Mouse (Mus musculus) liver, postnatal 0 days (tissue): ENCODE results near the gene Cdca3.

Source experiments
- CTCF ChIP-seq: sonication (generic); IDR thresholded peaks from 2 replicates; pipeline ENCODE4 v1.5.1; 2016; ENCODE audit warnings: antibody characterized with exemption, low read depth
- EP300 ChIP-seq: IDR thresholded peaks from 2 replicates; pipeline ENCODE4 v1.6.1; 2016; ENCODE audit warnings: antibody characterized with exemption, low read depth, mild to moderate bottlenecking

- TF ChIP-seq CTCF (no peak), EP300 (no peak)
Measured at GRCm38 (mm10) chr6:124874348-124874747, 45.0 kb downstream of the Cdca3 start.
